Mouse (Mus musculus): ENCODE data around the gene Cdca4. TPM values are rescaled to one million over a fixed set of nuclear protein-coding genes. Genes with fewer than 3 reads are reported as not detected.

Cdca4 gene
- polyA plus RNA-seq, 1 experiment = 53.6 TPM

DNA sequence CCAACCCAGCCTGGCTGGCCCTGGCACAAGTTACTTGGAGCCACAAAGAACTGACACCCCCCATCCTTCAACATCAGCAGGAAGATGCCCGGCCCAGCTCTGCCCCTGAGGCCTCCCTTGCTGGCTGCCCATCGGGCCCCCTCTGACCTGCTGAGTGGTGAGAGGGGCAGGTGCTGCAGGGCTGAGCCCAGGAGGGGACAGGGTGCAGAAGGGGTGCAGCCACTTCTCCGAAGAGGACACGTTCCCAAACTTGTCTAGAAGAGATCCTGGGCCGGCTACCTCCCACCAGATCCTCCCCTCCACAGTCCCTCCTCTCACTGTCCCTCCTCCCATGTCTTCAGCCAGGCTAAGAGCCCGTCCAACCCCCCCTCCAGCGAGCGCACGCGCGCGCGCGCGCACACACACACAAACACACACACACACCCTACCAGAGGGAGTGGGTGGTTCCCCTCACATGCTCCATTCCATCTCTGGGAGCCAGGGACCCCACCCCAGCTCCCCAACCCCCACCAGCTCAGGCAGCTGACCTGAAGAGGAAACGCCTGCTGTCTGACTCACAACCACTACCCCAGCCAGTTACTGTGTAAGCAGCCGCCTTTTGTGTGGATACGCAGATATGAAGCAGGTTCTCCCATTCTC is 33.6 kb downstream of the Cdca4 start:
- peak overlapping the region; percentile 98 for H3K27ac ChIP-seq (ENCODE audit: insufficient read depth, low read length)
- peak overlapping the region; percentile 73 for H3K4me3 ChIP-seq (ENCODE audit: insufficient read depth, low read length)
- H3K4me1 ChIP-seq (ENCODE audit: control insufficient read depth, insufficient read depth, low read length) = peaks cover 30% of the 10 kb centered on the region
- TF ChIP-seq POLR2A (IDR thresholded peaks at IDR 0.05; ENCODE audit: low read depth, low read length) (peak; percentile 94), CTCF (IDR thresholded peaks at IDR 0.05; ENCODE audit: borderline replicate concordance, insufficient read depth, low read length) (no peak)

DNA sequence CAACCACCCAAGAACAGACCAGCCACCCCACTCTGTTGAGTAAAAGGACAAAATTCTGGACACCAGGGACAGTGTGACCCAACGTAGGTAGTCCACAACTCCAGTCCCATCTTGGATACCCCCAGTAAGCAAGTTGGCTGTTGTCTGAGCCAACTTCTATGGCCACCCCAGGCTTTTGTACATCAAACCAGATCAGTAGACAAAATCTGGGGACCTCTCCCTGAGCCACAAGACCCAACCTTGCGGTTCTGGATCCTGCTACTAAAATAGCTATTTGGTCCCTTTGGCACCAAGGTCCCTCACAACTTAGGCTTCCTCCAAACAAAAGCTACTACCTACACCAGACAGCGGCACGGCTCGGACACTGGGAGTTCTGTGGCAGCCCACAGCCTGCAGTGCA is 34.2 kb downstream of the Cdca4 start:
- TF ChIP-seq CTCF (IDR thresholded peaks at IDR 0.05; ENCODE audit: borderline replicate concordance, insufficient read depth, low read length) (no peak), POLR2A (IDR thresholded peaks at IDR 0.05; ENCODE audit: low read depth, low read length) (no peak; the same call in 1 of the 2 replicates)
- Histone ChIP-seq H3K4me1 (ENCODE audit: control insufficient read depth, insufficient read depth, low read length) (peaks cover 30% of the 10 kb centered on the region), H3K4me3 (ENCODE audit: insufficient read depth, low read length) (peak overlapping the region; percentile 73), H3K27ac (ENCODE audit: insufficient read depth, low read length) (peak overlapping the region; percentile 98)

DNA sequence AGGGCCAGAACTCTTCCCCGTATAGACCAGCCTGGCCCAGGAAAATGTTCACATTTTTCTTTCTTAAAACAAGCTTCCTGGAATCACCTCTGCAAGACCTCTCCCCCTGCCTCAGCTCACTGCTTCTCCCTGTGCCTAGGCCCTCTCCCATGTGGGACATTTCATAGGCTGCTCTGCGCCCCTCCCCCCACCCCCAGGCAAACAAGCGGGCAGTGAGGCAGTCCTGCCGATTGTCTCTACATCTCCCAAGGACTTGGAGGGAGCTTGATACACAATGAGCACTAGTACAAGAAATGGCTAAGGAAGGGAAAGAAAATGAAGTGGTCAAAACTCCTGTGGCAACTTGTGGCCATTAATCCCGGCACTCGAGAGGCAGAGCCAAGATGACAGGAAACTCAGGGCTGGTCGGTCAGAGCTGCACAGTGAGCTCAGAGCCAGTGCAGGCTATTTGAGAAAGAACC is 34.8 kb downstream of the Cdca4 start:
- TF ChIP-seq POLR2A (IDR thresholded peaks at IDR 0.05; ENCODE audit: low read depth, low read length) = peak; percentile 59
- no peak for TF ChIP-seq CTCF (IDR thresholded peaks at IDR 0.05; ENCODE audit: borderline replicate concordance, insufficient read depth, low read length)
- Histone ChIP-seq H3K27ac (ENCODE audit: insufficient read depth, low read length) (peak overlapping the region; percentile 98), H3K4me1 (ENCODE audit: control insufficient read depth, insufficient read depth, low read length) (peaks cover 30% of the 10 kb centered on the region), H3K4me3 (ENCODE audit: insufficient read depth, low read length) (peak overlapping the region; percentile 73)

DNA sequence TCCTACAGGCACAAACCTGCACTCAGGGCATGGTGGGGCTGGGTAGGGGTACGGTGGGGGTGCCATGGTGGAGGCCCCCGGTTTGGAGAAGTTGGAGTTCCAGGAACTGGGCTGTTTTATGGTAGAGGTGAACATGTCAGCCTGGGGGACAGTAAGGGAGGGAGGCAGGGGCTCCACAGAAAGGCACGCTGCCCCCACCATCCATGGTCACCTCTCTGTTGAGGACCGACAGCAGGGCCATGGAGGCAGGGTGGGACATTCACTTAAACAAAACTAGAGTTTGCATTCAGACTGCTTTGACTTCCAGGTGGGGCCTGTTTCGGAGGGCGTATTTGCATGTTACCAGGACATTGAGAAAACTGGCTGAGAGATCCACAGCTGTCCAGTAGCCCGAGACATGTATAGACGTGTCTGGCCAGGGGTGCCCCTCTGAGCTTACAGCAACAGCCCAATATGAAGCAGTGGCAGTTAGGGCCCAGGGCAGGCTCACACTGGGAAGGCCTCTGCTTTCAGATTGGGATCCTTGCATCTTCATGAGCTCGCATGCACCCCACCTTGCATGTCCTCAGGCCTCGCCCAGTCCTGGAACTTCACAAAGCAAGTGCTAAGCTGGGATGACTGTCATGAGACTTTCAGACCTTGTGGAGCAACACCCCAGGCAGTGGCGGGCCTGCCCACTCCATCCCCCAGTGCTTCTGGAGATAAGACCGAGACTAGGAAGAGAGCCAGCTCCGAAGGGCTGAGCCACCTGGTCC is 35.4 kb downstream of the Cdca4 start:
- peak overlapping the region; percentile 73 for H3K4me3 ChIP-seq (ENCODE audit: insufficient read depth, low read length)
- peak overlapping the region; percentile 98 for H3K27ac ChIP-seq (ENCODE audit: insufficient read depth, low read length)
- TF ChIP-seq CTCF (IDR thresholded peaks at IDR 0.05; ENCODE audit: borderline replicate concordance, insufficient read depth, low read length) (no peak), POLR2A (IDR thresholded peaks at IDR 0.05; ENCODE audit: low read depth, low read length) (peak; percentile 61; the same call in 1 of the 2 replicates)
- H3K4me1 ChIP-seq (ENCODE audit: control insufficient read depth, insufficient read depth, low read length) = peaks cover 27% of the 10 kb centered on the region

DNA sequence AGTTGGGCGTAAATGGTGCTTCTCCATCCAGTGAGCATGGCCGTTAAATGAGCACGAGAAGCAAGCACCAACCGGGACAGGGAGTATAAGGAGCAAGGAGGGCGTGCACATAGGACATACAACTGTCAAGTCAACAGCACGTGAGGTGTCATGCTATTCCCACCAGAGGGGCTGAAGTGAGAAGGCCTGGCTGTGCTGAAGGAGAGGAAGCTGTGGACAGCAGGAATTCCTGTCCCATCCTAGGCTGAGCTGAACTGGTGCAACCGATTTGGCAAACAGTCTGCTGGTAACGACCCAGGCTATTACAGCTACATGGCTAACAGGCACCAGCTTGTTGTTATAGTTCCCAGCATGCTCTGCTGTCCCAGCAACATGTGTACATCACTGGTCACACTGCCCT is 38.2 kb downstream of the Cdca4 start:
- H3K4me3 ChIP-seq (ENCODE audit: insufficient read depth, low read length) = no peak overlapping the region
- 0 out of 2 replicates have a peak, but pooled peaks have one; percentile 3 for TF ChIP-seq POLR2A (IDR thresholded peaks at IDR 0.05; ENCODE audit: low read depth, low read length)
- no peak for TF ChIP-seq CTCF (IDR thresholded peaks at IDR 0.05; ENCODE audit: borderline replicate concordance, insufficient read depth, low read length)
- peaks cover 9% of the 10 kb centered on the region; the same call in 1 of the 2 replicates for H3K4me1 ChIP-seq (ENCODE audit: control insufficient read depth, insufficient read depth, low read length)
- H3K27ac ChIP-seq (ENCODE audit: insufficient read depth, low read length) = no peak overlapping the region

DNA sequence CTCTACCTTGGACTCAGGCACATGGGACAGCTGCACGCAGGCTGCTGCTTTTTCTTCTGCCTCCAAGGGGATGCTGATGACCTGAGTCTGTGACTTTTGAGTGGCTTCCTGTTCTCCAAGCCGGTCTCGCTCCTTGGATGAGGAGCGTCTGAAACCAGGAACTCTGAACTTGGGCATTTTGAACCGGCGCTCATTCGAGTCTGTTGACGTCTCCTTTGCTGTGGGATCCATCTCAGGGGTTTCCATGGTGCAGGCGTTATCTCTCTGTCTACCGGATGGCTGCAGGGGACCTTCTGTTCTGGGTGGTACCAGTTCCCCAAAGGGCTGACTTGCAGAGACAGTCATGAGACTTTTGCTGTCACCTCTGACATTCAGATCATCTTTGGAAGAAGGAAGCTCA is 54.7 kb downstream of the Cdca4 start:
- Histone ChIP-seq H3K4me3 (ENCODE audit: insufficient read depth, low read length) (no peak overlapping the region), H3K27ac (ENCODE audit: insufficient read depth, low read length) (no peak overlapping the region), H3K4me1 (ENCODE audit: control insufficient read depth, insufficient read depth, low read length) (no peaks in the 10 kb centered on the region)
- TF ChIP-seq CTCF (IDR thresholded peaks at IDR 0.05; ENCODE audit: borderline replicate concordance, insufficient read depth, low read length) = no peak
- no peak for TF ChIP-seq POLR2A (IDR thresholded peaks at IDR 0.05; ENCODE audit: low read depth, low read length)

DNA sequence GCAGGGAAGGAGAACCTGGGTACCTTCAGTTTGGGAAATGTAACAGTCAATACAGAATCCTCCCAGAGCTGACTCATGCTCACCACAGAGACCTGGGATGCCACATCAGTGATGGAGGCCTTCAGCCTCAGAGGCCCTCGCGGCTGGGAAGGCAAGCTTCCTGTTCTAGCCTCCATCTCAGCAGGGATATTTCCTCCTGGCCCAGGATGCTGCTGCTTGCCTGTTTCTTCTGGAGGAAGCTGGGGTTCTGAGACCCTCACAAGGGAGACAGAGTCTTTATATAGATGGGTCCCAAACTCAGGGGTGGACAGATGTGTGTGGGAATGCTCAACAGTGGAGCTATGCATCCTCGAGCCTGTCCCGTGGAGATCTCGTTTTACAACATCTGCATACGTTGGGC is 55.2 kb downstream of the Cdca4 start:
- Histone ChIP-seq H3K27ac (ENCODE audit: insufficient read depth, low read length) (no peak overlapping the region), H3K4me3 (ENCODE audit: insufficient read depth, low read length) (no peak overlapping the region), H3K4me1 (ENCODE audit: control insufficient read depth, insufficient read depth, low read length) (no peaks in the 10 kb centered on the region)
- TF ChIP-seq CTCF (IDR thresholded peaks at IDR 0.05; ENCODE audit: borderline replicate concordance, insufficient read depth, low read length) = no peak
- no peak for TF ChIP-seq POLR2A (IDR thresholded peaks at IDR 0.05; ENCODE audit: low read depth, low read length)

DNA sequence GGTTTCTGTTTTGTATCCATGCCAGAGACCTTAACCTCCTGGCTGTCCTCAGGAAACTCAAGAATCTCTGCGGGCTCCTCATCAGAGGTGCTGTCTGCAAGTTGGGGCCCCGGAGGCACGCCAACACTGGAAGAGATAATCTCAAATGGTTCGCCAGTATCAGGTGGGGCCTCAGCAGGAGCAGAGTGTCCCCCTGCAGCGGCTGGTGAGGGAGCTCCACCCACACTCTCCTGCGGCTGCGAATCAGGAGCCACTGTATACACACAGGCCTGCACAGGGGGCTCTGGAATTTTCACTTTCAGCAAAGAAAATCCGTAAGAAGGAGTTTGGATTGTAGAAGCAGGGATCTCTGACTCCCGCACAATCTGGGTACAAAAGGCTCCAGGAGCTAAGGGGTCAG is 55.9 kb downstream of the Cdca4 start:
- no peak for TF ChIP-seq CTCF (IDR thresholded peaks at IDR 0.05; ENCODE audit: borderline replicate concordance, insufficient read depth, low read length)
- TF ChIP-seq POLR2A (IDR thresholded peaks at IDR 0.05; ENCODE audit: low read depth, low read length) = no peak
- H3K4me3 ChIP-seq (ENCODE audit: insufficient read depth, low read length) = no peak overlapping the region
- H3K27ac ChIP-seq (ENCODE audit: insufficient read depth, low read length) = no peak overlapping the region
- H3K4me1 ChIP-seq (ENCODE audit: control insufficient read depth, insufficient read depth, low read length) = no peaks in the 10 kb centered on the region

DNA sequence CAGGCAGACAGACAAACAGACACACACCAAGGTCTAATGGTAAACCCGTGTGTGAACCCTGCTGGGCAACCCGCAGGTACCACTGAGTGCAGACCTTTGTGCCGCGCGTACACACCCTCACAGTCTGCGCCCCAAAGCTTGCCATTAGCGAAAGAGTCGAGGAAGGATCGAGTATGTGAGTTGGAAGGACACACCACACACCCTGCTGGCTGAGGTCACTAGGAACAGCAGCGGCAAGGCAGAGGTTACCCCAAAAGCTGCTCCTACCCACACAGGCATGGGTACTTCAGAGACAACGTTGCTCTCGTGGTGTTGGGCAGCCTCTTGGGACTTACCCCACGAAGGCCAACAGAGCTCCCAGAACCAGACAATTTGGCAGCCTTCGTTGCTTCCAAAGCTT is 56.9 kb downstream of the Cdca4 start:
- Histone ChIP-seq H3K4me1 (ENCODE audit: control insufficient read depth, insufficient read depth, low read length) (no peaks in the 10 kb centered on the region), H3K27ac (ENCODE audit: insufficient read depth, low read length) (no peak overlapping the region), H3K4me3 (ENCODE audit: insufficient read depth, low read length) (no peak overlapping the region)
- TF ChIP-seq CTCF (IDR thresholded peaks at IDR 0.05; ENCODE audit: borderline replicate concordance, insufficient read depth, low read length) (no peak), POLR2A (IDR thresholded peaks at IDR 0.05; ENCODE audit: low read depth, low read length) (no peak)

DNA sequence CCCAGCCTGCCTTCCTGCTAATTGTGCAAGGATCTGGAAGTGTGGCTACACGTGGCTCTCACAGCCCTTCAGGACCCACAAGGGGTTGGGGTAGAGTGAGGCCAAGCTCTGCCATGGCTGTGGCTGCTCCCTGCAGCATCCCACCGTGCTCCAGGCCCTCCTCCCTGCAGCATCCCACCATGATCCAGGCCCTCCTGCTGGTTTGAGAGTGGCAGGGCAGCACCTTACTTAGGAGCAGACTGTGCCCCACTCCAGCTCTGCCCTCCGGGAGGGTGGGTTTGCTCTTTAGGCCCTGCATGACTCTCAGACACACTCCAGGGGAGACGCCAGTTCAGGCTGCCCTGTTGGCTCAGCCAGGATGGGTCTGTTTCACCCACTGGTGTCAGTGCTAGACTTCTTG is 58.8 kb downstream of the Cdca4 start:
- H3K4me3 ChIP-seq (ENCODE audit: insufficient read depth, low read length) = no peak overlapping the region

More for the DNA sequence above, 58.8 kb downstream of the Cdca4 start:
- H3K4me1 ChIP-seq (ENCODE audit: control insufficient read depth, insufficient read depth, low read length) = no peaks in the 10 kb centered on the region
- no peak overlapping the region for H3K27ac ChIP-seq (ENCODE audit: insufficient read depth, low read length)
- TF ChIP-seq CTCF (IDR thresholded peaks at IDR 0.05; ENCODE audit: borderline replicate concordance, insufficient read depth, low read length) (no peak), POLR2A (IDR thresholded peaks at IDR 0.05; ENCODE audit: low read depth, low read length) (no peak)

Other genes starting within 250 kb of the Cdca4 start
- 67.6 and 103 TPM in 2 replicates for gene Inf2, start 240.6 kb downstream of the Cdca4 start, polyA plus RNA-seq (2011; ENCODE audit: insufficient read length, low read depth, missing spikeins)
- gene Adssl1, start 209.4 kb downstream of the Cdca4 start, polyA plus RNA-seq (2011; ENCODE audit: insufficient read length, low read depth, missing spikeins) = 2.2 and 4.8 TPM in 2 replicates
- gene Siva1, start 184.7 kb downstream of the Cdca4 start, polyA plus RNA-seq (2011; ENCODE audit: insufficient read length, low read depth, missing spikeins) = 89.1 and 93.5 TPM in 2 replicates
- gene Akt1, start 154.5 kb downstream of the Cdca4 start, polyA plus RNA-seq (2011; ENCODE audit: insufficient read length, low read depth, missing spikeins) = 227 and 248 TPM in 2 replicates
- gene Zbtb42, start 150.6 kb downstream of the Cdca4 start, polyA plus RNA-seq (2011; ENCODE audit: insufficient read length, low read depth, missing spikeins) = 1.2 and 1.6 TPM in 2 replicates
- gene Cep170b, start 109.0 kb downstream of the Cdca4 start, polyA plus RNA-seq (2011; ENCODE audit: insufficient read length, low read depth, missing spikeins) = 55.0 and 66.1 TPM in 2 replicates
- gene Pld4, start 68.8 kb downstream of the Cdca4 start, polyA plus RNA-seq (2011; ENCODE audit: insufficient read length, low read depth, missing spikeins) = 0.30 and 4.2 TPM in 2 replicates
- 170 and 211 TPM in 2 replicates for gene Ahnak2, start 26.8 kb downstream of the Cdca4 start, polyA plus RNA-seq (2011; ENCODE audit: insufficient read length, low read depth, missing spikeins)
- 13.0 and 18.5 TPM in 2 replicates for gene Clba1, start 20.5 kb downstream of the Cdca4 start, polyA plus RNA-seq (2011; ENCODE audit: insufficient read length, low read depth, missing spikeins)
- not detected in 2 replicates for gene Gpr132, start 38.8 kb upstream of the Cdca4 start, polyA plus RNA-seq (2011; ENCODE audit: insufficient read length, low read depth, missing spikeins)
- 0.25 TPM in 1 of 2 replicates, not detected in the other for gene Jag2, start 100.4 kb upstream of the Cdca4 start, polyA plus RNA-seq (2011; ENCODE audit: insufficient read length, low read depth, missing spikeins)
- gene Nudt14, start 112.7 kb upstream of the Cdca4 start, polyA plus RNA-seq (2011; ENCODE audit: insufficient read length, low read depth, missing spikeins) = 6.4 and 8.4 TPM in 2 replicates
- 7.9 and 9.0 TPM in 2 replicates for gene Btbd6, start 147.1 kb upstream of the Cdca4 start, polyA plus RNA-seq (2011; ENCODE audit: insufficient read length, low read depth, missing spikeins)
- 25.3 and 37.2 TPM in 2 replicates for gene Brf1, start 171.3 kb upstream of the Cdca4 start, polyA plus RNA-seq (2011; ENCODE audit: insufficient read length, low read depth, missing spikeins)
- 33.4 and 44.5 TPM in 2 replicates for gene Pacs2, start 185.1 kb upstream of the Cdca4 start, polyA plus RNA-seq (2011; ENCODE audit: insufficient read length, low read depth, missing spikeins)
- gene Tex22, start 245.1 kb upstream of the Cdca4 start, polyA plus RNA-seq (2011; ENCODE audit: insufficient read length, low read depth, missing spikeins) = not detected in 2 replicates